Mouse (Mus musculus) WW6 (cell line): ENCODE data around the gene Eno2.
A peak's percentile ranks its signal among the peaks of the same experiment; 100 is the strongest.

Source experiments
- DNase-seq: peaks from one replicate; pipeline ENCODE4 v3.0.0-alpha.2; 2013; ENCODE audit warnings: low read depth, low spot score

The Eno2 gene

GRCm38 (mm10) chr6:124740211-124740887 lies 29.1 kb downstream of the Eno2 start:
- DNase-seq: peak; percentile 43

GRCm38 (mm10) chr6:124739231-124739796 lies 30.2 kb downstream of the Eno2 start:
- no peak for DNase-seq

GRCm38 (mm10) chr6:124738511-124739023 lies 30.9 kb downstream of the Eno2 start, which contains the start of gene Ptpn6:
TSS of gene Ptpn6 (minus strand) at chr6:124738714.
- peak; percentile 90 for DNase-seq

GRCm38 (mm10) chr6:124737040-124737439 lies 32.4 kb downstream of the Eno2 start:
- no peak for DNase-seq

- DNase-seq: no peak
Measured at GRCm38 (mm10) chr6:124734417-124734816, 35.1 kb downstream of the Eno2 start.

GRCm38 (mm10) chr6:124732476-124733370 lies 36.8 kb downstream of the Eno2 start:
- DNase-seq: no peak

- DNase-seq: no peak
Measured at GRCm38 (mm10) chr6:124731038-124731437, 38.4 kb downstream of the Eno2 start.

GRCm38 (mm10) chr6:124729850-124730705 lies 39.4 kb downstream of the Eno2 start:
- DNase-seq: no peak

GRCm38 (mm10) chr6:124728621-124729020 lies 40.9 kb downstream of the Eno2 start:
- DNase-seq: no peak

- no peak for DNase-seq
Measured at GRCm38 (mm10) chr6:124724472-124724871, 45.0 kb downstream of the Eno2 start.

GRCm38 (mm10) chr6:124723541-124723940 lies 45.9 kb downstream of the Eno2 start:
- DNase-seq: no peak

- DNase-seq: no peak
Measured at GRCm38 (mm10) chr6:124722876-124723473, 46.5 kb downstream of the Eno2 start.

GRCm38 (mm10) chr6:124720904-124721303 lies 48.6 kb downstream of the Eno2 start:
- no peak for DNase-seq

- no peak for DNase-seq
Measured at GRCm38 (mm10) chr6:124719354-124719978, 50.0 kb downstream of the Eno2 start.

GRCm38 (mm10) chr6:124718703-124719102 lies 50.8 kb downstream of the Eno2 start:
- no peak for DNase-seq

- DNase-seq: no peak
Measured at GRCm38 (mm10) chr6:124717968-124718367, 51.5 kb downstream of the Eno2 start.

GRCm38 (mm10) chr6:124716864-124717490 lies 52.5 kb downstream of the Eno2 start:
- DNase-seq: no peak

GRCm38 (mm10) chr6:124712918-124713317 lies 56.6 kb downstream of the Eno2 start:
- no peak for DNase-seq

GRCm38 (mm10) chr6:124711824-124712782 lies 57.4 kb downstream of the Eno2 start, which contains the start of the genes Emg1 and Phb2:
TSS of gene Emg1 (minus strand) at chr6:124712178.
TSS of gene Phb2 (plus strand) at chr6:124712336.
- peak; percentile 99 for DNase-seq
